Mouse (Mus musculus) myocyte (in vitro differentiated cells): ENCODE results near the gene Abcc5. TPM values are rescaled to one million over a fixed set of nuclear protein-coding genes. Genes with fewer than 3 reads are reported as not detected.

Source experiments
- H3K27me3 ChIP-seq: one replicate; pipeline ENCODE4 v1.6.1; 2011; ENCODE audit not compliant: control insufficient read depth, insufficient read depth, insufficient read length
- H3K36me3 ChIP-seq: one replicate; pipeline ENCODE4 v1.6.1; 2011; ENCODE audit not compliant: control insufficient read depth, insufficient read depth
- H3K4me2 ChIP-seq: one replicate; pipeline ENCODE4 v1.6.1; 2011; ENCODE audit warnings: low read depth, control low read depth
- H3K4me3 ChIP-seq: one replicate; pipeline ENCODE4 v1.5.1; 2011; ENCODE audit warnings: mild to moderate bottlenecking, control low read depth, moderate library complexity
- H3K79me2 ChIP-seq: one replicate; pipeline ENCODE4 v1.6.1; 2011; ENCODE audit not compliant: control insufficient read depth, insufficient read depth
- H3ac ChIP-seq: one replicate; pipeline ENCODE4 v1.6.1; 2011; ENCODE audit not compliant: control insufficient read depth, insufficient read length
- CEBPB ChIP-seq: IDR thresholded peaks from 2 replicates; pipeline ENCODE4 v1.6.1; 2011; ENCODE audit warnings: mild to moderate bottlenecking, moderate library complexity; ENCODE audit not compliant: poor library complexity, insufficient read depth, severe bottlenecking
- E2F4 ChIP-seq: IDR thresholded peaks from one replicate; pipeline ENCODE4 v1.6.1; 2011; ENCODE audit warnings: mild to moderate bottlenecking, control low read depth, moderate library complexity; ENCODE audit not compliant: insufficient read depth
- MAX ChIP-seq: IDR thresholded peaks from one replicate; pipeline ENCODE4 v1.6.1; 2011; ENCODE audit warnings: low read depth, mild to moderate bottlenecking, control low read depth
- MYOD1 ChIP-seq, 3 experiments: IDR thresholded peaks; one replicate each; pipeline ENCODE4 v1.6.1; 2011; ENCODE audit warnings: control low read depth in 2 of 3, low read depth in 2 of 3, mild to moderate bottlenecking in 2 of 3, moderate library complexity in 1 of 3; ENCODE audit not compliant: insufficient read length in 2 of 3, control insufficient read depth in 1 of 3
- MYOG ChIP-seq, 3 experiments: IDR thresholded peaks; one replicate each; pipeline ENCODE4 v1.6.1; 2011; ENCODE audit warnings: control low read depth in 2 of 3, low read depth in 2 of 3, mild to moderate bottlenecking in 2 of 3; ENCODE audit not compliant: insufficient read length in 2 of 3, control insufficient read depth in 1 of 3, insufficient read depth in 1 of 3
- POLR2A ChIP-seq: IDR thresholded peaks from one replicate; pipeline ENCODE4 v1.6.1; 2011; ENCODE audit warnings: low read depth, mild to moderate bottlenecking, control low read depth, moderate library complexity; ENCODE audit not compliant: insufficient read length
- POLR2AphosphoS2 ChIP-seq: IDR thresholded peaks from one replicate; pipeline ENCODE4 v1.6.1; 2011; ENCODE audit warnings: low read depth, control low read depth; ENCODE audit not compliant: insufficient read length
- REST ChIP-seq: IDR thresholded peaks from one replicate; pipeline ENCODE4 v1.6.1; 2011; ENCODE audit warnings: mild to moderate bottlenecking, control low read depth, moderate library complexity; ENCODE audit not compliant: insufficient read depth, insufficient read length
- SRF ChIP-seq: IDR thresholded peaks from one replicate; pipeline ENCODE4 v1.6.1; 2011; ENCODE audit warnings: low read depth; ENCODE audit not compliant: control insufficient read depth, insufficient read length
- TCF12 ChIP-seq: IDR thresholded peaks from one replicate; pipeline ENCODE4 v1.6.1; 2011; ENCODE audit warnings: mild to moderate bottlenecking, control low read depth; ENCODE audit not compliant: poor library complexity, insufficient read depth, severe bottlenecking
- TCF3 ChIP-seq: IDR thresholded peaks from one replicate; pipeline ENCODE4 v1.6.1; 2011; ENCODE audit warnings: low read depth, control low read depth; ENCODE audit not compliant: insufficient read length
- USF1 ChIP-seq: IDR thresholded peaks from one replicate; pipeline ENCODE4 v1.6.1; 2011; ENCODE audit warnings: low read depth, mild to moderate bottlenecking, control low read depth, moderate library complexity
- polyA plus RNA-seq: library from polyadenylated mRNA; unstranded; fragments of >200 nt; fragmentation: generic; extraction: Trizol; gene quantifications from one replicate; pipeline ENCODE4 v1.2.1, GENCODE M21; 2012; ENCODE audit warnings: missing spikeins

The Abcc5 gene
- polyA plus RNA-seq, 1 experiment = 23.1 TPM

- H3K27me3 ChIP-seq = no peaks in the 10 kb centered on the region
- no peak overlapping the region for H3K4me3 ChIP-seq
- no peaks in the 10 kb centered on the region for H3K36me3 ChIP-seq
- H3K79me2 ChIP-seq = peaks cover 26% of the 10 kb centered on the region
- H3K4me2 ChIP-seq = no peak overlapping the region
- TF ChIP-seq USF1 (no peak), MAX (no peak), POLR2AphosphoS2 (no peak), TCF3 (no peak), POLR2A (no peak), REST (no peak), TCF12 (no peak), MYOG (IDR thresholded peaks at IDR 0.05; ENCODE audit: control insufficient read depth in 1 of 3, insufficient read depth in 1 of 3, insufficient read length in 2 of 3, low read depth in 2 of 3) (no peak), MYOD1 (IDR thresholded peaks at IDR 0.05; ENCODE audit: control insufficient read depth in 1 of 3, insufficient read length in 2 of 3, low read depth in 2 of 3) (no peak), CEBPB (no peak), E2F4 (no peak), SRF (no peak)
- H3ac ChIP-seq = no peak overlapping the region
Observed at GRCm38 (mm10) chr16:20427566-20427965, 1.4 kb upstream of the Abcc5 start.

DNA sequence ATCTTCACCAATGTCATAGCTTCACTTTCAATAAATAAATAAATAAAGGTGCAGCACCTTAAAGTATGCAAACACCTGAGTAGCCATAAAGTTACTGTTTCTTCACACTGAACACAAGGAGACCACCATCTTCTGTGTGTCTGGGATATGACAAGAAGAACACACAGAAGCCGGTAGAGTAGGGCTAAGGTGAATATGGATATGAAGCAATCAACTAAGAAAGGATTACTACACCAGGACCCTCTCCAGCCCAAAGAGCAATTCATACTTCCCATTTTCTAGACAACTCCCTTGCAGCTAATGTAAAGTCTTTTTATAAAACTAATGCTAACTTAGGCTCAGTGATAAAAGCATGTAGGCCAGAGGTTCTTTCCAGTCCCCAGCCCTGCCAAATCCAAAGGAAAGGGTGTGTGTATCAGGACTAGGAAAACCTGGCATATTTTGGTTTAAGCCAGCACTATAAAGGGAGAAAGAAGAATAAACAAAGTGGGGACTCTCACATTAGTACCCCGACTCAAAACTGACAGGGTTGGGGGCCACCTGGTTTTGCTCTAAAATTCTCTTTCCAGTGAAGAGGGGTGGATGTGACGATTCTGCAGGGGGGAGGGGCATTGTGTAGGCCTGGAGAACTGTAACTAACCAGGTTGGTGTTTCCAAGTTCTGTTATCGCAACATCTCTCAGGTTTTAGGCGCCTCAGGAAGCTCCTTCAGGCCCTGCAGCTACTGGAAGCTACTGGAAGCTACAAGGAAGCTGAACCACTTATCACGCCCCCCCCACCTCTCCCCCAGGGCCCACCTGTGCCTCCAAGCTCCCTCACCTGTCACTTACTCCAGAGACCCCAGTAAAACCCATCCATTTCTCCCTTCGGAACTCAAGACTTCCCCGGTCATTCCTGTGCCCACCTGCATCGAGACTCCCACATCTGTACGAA, 1.2 kb downstream of the Abcc5 start:
- H3K36me3 ChIP-seq = peaks cover 9% of the 10 kb centered on the region
- H3K27me3 ChIP-seq = no peaks in the 10 kb centered on the region
- H3ac ChIP-seq = peak overlapping the region; percentile 4
- peaks cover 31% of the 10 kb centered on the region for H3K79me2 ChIP-seq
- H3K4me2 ChIP-seq = peak overlapping the region; percentile 86
- TF ChIP-seq CEBPB (no peak), POLR2A (no peak), USF1 (no peak), TCF3 (no peak), MAX (no peak), MYOG (IDR thresholded peaks at IDR 0.05; ENCODE audit: control insufficient read depth in 1 of 3, insufficient read depth in 1 of 3, insufficient read length in 2 of 3, low read depth in 2 of 3) (no peak), MYOD1 (IDR thresholded peaks at IDR 0.05; ENCODE audit: control insufficient read depth in 1 of 3, insufficient read length in 2 of 3, low read depth in 2 of 3) (no peak), TCF12 (no peak), REST (no peak), E2F4 (no peak), POLR2AphosphoS2 (no peak), SRF (no peak)
- peak overlapping the region; percentile 79 for H3K4me3 ChIP-seq

DNA sequence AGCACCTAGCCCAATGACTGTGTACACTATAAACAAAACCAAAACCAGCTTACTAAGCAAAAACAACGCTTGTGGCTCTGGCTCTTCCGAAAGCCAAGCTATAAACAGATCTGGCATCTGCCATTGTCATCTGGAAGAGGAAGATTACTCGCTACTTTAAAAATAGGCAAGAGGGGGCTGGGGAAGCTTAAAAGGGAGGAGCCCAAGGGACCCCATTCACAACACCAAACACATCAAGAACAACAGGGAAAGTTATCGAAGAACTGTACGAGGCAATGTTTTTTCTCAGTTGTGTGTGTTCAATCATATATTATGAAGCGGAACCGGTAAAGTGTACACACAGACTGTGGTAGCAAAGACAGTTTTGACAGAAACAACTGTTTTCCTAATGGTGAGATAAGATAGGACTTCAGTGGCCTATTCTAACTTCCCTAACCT, 1.9 kb downstream of the Abcc5 start:
- Histone ChIP-seq H3K36me3 (peaks cover 9% of the 10 kb centered on the region), H3K4me2 (peak overlapping the region; percentile 86), H3K4me3 (no peak overlapping the region), H3K79me2 (peaks cover 38% of the 10 kb centered on the region), H3K27me3 (no peaks in the 10 kb centered on the region), H3ac (no peak overlapping the region)
- TF ChIP-seq TCF3 = no peak
- no peak for TF ChIP-seq USF1

DNA sequence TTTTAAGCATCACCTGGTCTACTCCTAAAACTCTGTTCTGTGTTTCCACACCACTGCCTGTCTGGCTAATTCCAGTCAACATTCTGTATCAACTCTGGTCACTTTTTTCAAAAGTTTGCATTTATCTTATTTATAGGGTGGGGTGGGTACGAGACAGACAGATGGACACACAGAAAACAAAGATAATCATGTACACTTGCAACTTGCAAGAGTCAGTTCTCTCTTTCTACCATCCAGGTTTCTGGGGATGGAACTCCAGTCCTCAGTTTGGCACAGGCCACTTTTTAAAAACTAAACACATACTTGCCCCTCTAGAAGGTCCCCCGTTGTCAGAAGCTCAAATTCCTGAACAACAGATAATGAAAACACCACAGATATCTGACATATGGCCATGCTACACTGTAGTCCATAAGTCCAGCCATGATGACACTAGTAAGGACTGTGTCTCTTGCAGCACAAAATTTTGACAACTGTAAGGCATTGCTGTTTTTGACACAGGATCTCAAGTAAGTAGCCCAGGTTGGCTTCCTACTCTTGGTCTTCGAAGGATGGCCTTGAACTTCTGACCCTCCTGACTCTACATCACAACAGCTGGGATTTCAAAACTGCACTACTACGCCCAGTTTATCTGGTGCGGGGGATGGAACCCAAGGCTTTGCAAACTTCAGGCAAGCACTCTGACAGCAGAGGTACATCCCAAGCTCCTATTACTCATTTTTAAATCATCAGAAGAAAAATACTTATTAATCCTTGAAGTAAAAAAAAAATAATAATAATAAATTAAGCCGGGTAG, 3.1 kb downstream of the Abcc5 start:
- H3K27me3 ChIP-seq = no peaks in the 10 kb centered on the region
- TF ChIP-seq CEBPB (no peak), MYOD1 (IDR thresholded peaks at IDR 0.05; ENCODE audit: control insufficient read depth in 1 of 3, insufficient read length in 2 of 3, low read depth in 2 of 3) (no peak), POLR2A (no peak), SRF (no peak), TCF3 (no peak), E2F4 (no peak), USF1 (no peak), TCF12 (no peak), MAX (no peak), POLR2AphosphoS2 (no peak), REST (no peak), MYOG (IDR thresholded peaks at IDR 0.05; ENCODE audit: control insufficient read depth in 1 of 3, insufficient read depth in 1 of 3, insufficient read length in 2 of 3, low read depth in 2 of 3) (no peak)

More for the DNA sequence above, 3.1 kb downstream of the Abcc5 start:
- no peak overlapping the region for H3K4me3 ChIP-seq
- H3K79me2 ChIP-seq = peaks cover 41% of the 10 kb centered on the region
- H3ac ChIP-seq = no peak overlapping the region
- peaks cover 12% of the 10 kb centered on the region for H3K36me3 ChIP-seq
- no peak overlapping the region for H3K4me2 ChIP-seq
